Mouse (Mus musculus) ovary, postnatal 14 days (tissue): ENCODE measurements around the gene Lck.
"Not testable (repeated sequence)": the region's sequence is repeated elsewhere in the genome, so short reads cannot be mapped to it uniquely, and the experiment has no call there.

Experiments
- DNase-seq: peaks from one replicate; pipeline ENCODE4 v3.0.0; 2022; ENCODE audit warnings: low spot score

Lck gene

GRCm38 (mm10) chr4:129555421-129555861, 18.0 kb downstream of the Lck start:
- DNase-seq = peak; percentile 59

- not testable (repeated sequence) for DNase-seq
These were observed 18.9 kb downstream of the Lck start for GRCm38 (mm10) chr4:129554512-129554911.

- no peak for DNase-seq
These were observed 23.1 kb downstream of the Lck start for GRCm38 (mm10) chr4:129550295-129550694.

GRCm38 (mm10) chr4:129549306-129549705, 24.1 kb downstream of the Lck start:
- no peak for DNase-seq

- not testable (repeated sequence) for DNase-seq
These were observed 25.8 kb downstream of the Lck start for GRCm38 (mm10) chr4:129547631-129548030.

- no peak for DNase-seq
These were observed 29.3 kb downstream of the Lck start for GRCm38 (mm10) chr4:129544106-129544505.

GRCm38 (mm10) chr4:129542592-129543141, 30.8 kb downstream of the Lck start, which contains the start of gene Hdac1:
Gene Hdac1 (minus strand): TSS chr4:129542713.
- peak; percentile 95 for DNase-seq

GRCm38 (mm10) chr4:129541868-129542591, 31.4 kb downstream of the Lck start:
- DNase-seq = no peak

GRCm38 (mm10) chr4:129540012-129540411, 33.4 kb downstream of the Lck start:
- no peak for DNase-seq

GRCm38 (mm10) chr4:129528901-129529300, 44.5 kb downstream of the Lck start:
- not testable (repeated sequence) for DNase-seq

GRCm38 (mm10) chr4:129525889-129526288, 47.6 kb downstream of the Lck start:
- DNase-seq = no peak

GRCm38 (mm10) chr4:129525338-129525737, 48.1 kb downstream of the Lck start:
- no peak for DNase-seq

- no peak for DNase-seq
These were observed 54.9 kb downstream of the Lck start for GRCm38 (mm10) chr4:129518519-129518918.

- DNase-seq = no peak
These were observed 56.5 kb downstream of the Lck start for GRCm38 (mm10) chr4:129516925-129517324.

GRCm38 (mm10) chr4:129514300-129514898, 59.0 kb downstream of the Lck start:
- peak; percentile 65 for DNase-seq

GRCm38 (mm10) chr4:129513891-129514290, 59.5 kb downstream of the Lck start:
- DNase-seq = no peak

GRCm38 (mm10) chr4:129513086-129513767, 60.2 kb downstream of the Lck start, which contains the start of gene Marcksl1:
Gene Marcksl1 (plus strand): TSS chr4:129513581.
- DNase-seq = peak; percentile 90

GRCm38 (mm10) chr4:129511413-129512096, 61.9 kb downstream of the Lck start:
- no peak for DNase-seq

- DNase-seq = no peak
These were observed 62.6 kb downstream of the Lck start for GRCm38 (mm10) chr4:129510723-129511412.

- no peak for DNase-seq
These were observed 63.8 kb downstream of the Lck start for GRCm38 (mm10) chr4:129509650-129510049.
